Mouse (Mus musculus) cerebellum, postnatal 10 days (tissue): Measurements from ENCODE around the gene Syn2.
A peak's percentile ranks its signal among the peaks of the same experiment; 100 is the strongest.

Experiments used
- DNase-seq, 2 experiments: peaks; one replicate each; pipeline ENCODE4 v3.0.0; 2021; ENCODE audit warnings: mixed read lengths in 2 of 2

Gene Syn2

GRCm38 (mm10) chr6:115245500-115246058, 110.9 kb downstream of the Syn2 start:
- DNase-seq: no peak

- DNase-seq: peak; percentile 69 to 78
Measured at GRCm38 (mm10) chr6:115251531-115251985, 116.9 kb downstream of the Syn2 start.

DNA sequence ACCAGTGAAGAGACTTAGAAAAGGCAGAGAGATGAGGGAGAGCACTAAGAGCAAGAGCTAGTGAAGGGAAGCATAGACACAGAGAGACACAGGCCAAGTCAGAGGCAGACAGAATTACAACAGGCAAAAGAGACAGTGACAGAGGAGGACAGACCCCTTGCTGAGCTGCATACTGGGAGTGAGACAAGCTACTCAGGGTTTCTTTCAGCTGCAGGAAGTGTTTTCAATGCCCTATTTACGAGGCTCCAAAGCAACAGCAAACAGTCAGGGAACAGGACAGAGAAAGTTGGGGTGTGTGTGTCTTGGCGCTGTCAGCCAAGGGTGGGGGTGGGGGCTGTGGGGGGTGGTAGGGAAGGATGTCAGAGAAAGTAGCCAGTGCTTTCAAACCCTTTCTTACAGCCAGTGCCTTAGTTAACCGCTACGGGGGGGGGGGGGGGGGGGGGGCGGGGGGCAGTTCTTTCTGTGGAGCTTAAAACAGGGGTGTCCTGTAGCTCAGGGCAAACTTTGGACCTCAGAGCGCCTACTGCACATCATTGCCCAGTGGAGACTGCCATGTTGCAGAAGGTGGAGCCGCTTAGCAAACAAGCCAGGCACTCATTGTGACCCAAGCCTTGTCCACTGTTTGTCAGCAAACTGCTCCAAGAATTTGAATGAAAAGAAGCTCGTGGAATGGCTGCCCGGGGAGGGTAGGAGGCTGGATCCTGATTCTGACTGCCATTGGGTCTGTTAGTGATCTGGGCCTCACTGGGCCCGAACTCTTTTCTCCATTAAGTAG, 117.6 kb downstream of the Syn2 start, which contains the start of gene Timp4:
TSS of gene Timp4 (minus strand) at position 107 of the 775 bp plus-strand sequence.
- peak; percentile 52 to 65 for DNase-seq

- DNase-seq: no peak
Measured at GRCm38 (mm10) chr6:115255171-115255570, 120.5 kb downstream of the Syn2 start.

DNA sequence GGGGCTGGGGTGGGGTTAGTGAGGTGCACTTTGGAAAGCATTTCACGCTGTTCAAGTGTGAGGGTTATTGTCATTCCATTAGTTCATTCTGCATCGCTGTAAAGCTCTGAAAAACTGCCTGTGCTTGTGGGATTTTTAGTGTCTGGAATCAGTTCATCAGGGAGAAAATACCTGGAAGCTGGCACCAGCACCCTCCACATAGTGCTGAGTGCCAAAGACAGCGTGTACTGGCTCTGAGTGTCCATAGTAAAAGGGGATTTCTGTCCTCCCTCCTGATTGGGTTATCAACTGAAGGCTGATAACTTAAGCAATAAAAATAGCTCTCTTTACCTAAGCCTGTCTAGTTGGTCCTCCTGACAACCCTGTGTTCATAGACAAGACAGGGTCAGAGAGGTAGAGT, 125.8 kb downstream of the Syn2 start:
- DNase-seq: peak in 1 of 2 experiments; percentile 54

- DNase-seq: no peak
Measured at GRCm38 (mm10) chr6:115266791-115267190, 132.1 kb downstream of the Syn2 start.

DNA sequence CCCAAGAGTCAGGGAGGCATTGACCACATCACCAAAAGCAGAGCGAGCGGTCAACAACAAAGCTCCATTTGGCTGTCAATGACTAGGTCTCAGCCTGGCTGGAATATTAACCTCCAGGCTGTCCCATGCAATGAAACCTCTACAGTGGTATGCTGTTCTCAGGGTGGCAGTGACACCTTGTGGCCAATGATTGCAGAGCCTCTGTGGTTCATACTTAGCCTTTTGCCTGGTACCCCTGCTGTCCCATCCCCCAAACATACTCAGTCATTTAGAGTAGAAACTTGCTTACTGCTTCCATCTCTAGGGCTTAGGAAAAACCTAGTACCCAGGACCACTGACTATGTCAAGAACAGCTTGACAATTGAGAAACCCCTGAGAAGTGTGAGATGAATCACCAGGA, 133.2 kb downstream of the Syn2 start:
- DNase-seq: peak; percentile 90 to 91

DNA sequence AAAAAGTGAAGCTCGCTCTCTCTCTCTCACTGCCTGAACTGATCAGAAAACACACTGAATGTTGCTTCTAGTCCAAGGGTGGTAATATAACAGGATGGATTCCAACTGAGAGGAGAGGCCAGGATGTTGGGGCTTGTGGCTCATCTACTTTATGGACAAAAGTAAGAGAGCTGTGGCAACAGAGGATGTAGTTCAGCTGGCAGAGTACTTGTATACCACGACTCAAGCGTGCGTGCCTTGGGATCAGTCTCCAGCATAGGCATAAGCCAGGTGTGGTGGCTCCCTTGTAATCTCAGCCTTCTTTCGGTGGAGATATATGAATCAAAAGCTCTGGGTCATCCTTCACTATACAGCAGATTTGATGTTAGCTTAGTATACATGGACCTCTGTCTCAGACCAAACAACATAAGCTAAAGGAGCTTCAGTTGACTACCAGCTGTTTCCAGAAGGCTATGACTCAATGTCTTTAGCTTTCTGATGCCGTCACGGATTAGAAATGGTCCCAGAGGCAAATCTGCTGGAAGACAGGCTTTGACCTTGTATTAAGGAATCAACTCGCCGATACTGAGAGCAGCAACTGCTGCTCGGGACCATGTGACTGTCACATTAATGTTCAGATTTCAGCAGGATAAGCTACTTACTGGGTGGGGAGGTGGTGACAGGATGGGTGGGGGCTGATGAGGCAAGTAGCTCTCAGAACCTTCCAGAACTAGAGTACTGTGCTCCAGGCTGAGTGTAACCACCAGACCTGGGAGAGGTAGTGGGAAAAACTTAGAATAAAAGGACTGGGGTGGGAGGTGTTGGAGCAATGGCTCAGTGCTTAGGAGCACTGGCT, 134.1 kb downstream of the Syn2 start:
- DNase-seq: no peak

DNA sequence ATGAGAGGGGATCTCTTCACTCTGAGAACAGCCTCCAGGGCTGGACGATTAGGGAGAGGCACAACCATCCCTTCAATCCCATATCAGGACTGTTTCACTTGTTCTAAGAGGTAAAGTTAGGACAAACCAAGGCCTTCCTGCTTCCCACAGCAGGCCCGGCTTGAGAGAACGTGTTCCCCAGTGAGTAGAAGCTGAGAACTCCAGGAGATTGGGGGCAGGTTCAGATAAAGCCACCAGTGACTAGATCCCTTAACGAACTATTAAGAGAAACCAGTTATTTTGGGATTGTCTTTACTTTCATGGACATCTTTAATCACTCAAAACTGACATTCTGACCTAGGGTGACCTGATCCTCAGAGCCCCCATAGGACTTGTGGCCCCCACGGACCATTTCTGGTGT, 134.9 kb downstream of the Syn2 start:
- DNase-seq: no peak

- DNase-seq: peak in 1 of 2 experiments; percentile 9
Measured at GRCm38 (mm10) chr6:115270085-115270484, 135.4 kb downstream of the Syn2 start.

DNA sequence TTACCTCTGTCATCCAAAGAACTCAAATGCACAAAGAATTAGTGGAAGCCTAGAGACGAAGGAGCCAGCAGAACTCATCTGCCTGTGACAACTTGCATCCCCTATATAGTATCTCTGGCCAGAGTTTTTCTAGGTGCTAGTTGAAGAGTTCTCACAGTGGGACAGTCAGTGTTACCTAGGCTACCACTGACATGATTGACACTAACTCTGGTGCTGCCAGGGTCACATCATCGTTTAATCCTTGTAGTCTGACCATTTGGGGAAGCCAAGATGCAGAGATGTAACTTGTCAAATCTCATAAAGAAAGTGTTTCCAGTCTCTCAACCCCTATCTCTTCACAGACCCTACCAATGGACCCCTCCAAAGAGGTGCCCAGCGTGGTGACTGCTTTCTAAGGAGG, 136.6 kb downstream of the Syn2 start:
- no peak for DNase-seq

GRCm38 (mm10) chr6:115271866-115272271, 137.2 kb downstream of the Syn2 start:
- DNase-seq: peak; percentile 60 to 61

- no peak for DNase-seq
Measured at GRCm38 (mm10) chr6:115273346-115273745, 138.6 kb downstream of the Syn2 start.

- DNase-seq: no peak
Measured at GRCm38 (mm10) chr6:115274705-115275104, 140.0 kb downstream of the Syn2 start.

DNA sequence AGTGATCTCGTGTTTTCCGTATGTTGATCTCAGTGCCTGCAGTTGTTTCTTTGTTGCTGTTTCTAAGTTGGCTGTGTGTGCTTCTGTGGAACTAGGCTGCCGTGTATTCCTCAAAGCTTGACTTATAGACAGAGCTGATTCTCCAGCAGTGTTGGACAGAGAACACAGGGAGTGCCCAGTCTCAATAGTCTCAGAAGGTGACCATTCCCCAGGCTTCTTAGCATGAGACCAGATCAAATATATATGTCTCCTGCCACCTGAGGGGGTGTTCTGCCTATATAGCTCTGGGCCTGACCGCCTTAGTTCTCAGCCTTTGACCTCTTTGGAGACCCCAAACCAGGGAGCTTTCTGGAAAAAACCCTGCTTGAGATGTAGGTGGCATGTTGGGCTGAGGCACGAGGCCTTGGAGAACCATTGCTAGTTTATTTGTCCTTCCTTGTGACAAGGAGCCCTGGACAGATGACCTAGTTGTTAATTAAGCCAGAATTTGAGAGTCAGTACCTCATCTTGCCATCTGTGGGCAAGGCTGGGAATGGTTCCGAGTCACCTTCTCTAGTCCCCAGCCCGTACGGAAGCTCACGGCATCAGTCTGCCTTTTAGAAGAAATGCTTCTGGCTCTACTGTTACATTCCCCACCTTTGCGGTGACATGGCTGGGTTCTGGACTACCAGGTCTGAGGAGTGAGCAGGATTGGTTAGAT, 140.6 kb downstream of the Syn2 start:
- no peak for DNase-seq

DNA sequence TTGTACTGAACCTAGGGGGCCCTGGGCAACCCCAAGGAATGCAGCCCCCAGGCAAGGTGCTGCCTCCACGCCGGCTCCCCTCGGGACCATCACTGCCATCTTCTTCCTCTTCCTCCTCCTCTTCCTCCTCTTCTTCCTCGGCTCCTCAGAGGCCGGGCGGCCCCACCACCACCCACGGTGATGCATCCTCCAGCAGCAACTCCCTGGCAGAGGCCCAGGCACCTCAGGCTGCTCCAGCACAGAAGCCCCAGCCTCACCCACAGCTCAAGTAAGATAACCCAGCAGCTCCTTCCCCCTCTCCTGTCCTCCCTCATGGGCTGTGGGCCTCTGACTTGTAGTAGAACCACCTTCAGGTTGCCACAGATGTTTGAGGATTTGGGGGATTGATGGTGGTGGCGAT, 143.4 kb downstream of the Syn2 start:
- peak in 1 of 2 experiments; percentile 31 for DNase-seq

GRCm38 (mm10) chr6:115279639-115280038, 144.9 kb downstream of the Syn2 start:
- no peak for DNase-seq

DNA sequence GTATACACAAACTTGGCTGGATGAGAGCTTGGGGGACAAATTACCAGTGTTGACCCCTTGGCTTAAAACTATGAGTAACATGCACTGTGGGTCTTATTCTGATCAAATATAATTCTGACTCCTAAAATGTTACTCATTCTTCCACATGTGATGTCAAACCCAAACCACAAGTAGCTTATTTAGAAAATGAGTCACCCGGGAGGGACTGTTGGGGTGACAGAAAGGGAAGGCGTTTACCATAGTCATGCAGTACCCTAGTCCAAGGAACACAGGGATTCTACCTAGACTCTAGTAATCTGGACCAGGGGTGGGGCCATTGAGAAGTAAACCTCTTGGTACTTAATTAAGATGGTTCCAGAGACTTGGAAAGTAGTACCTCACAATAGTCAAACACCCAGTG, 149.5 kb downstream of the Syn2 start:
- DNase-seq: no peak

GRCm38 (mm10) chr6:115286441-115286840, 151.7 kb downstream of the Syn2 start:
- DNase-seq: no peak

GRCm38 (mm10) chr6:115288223-115288622, 153.5 kb downstream of the Syn2 start:
- no peak for DNase-seq

DNA sequence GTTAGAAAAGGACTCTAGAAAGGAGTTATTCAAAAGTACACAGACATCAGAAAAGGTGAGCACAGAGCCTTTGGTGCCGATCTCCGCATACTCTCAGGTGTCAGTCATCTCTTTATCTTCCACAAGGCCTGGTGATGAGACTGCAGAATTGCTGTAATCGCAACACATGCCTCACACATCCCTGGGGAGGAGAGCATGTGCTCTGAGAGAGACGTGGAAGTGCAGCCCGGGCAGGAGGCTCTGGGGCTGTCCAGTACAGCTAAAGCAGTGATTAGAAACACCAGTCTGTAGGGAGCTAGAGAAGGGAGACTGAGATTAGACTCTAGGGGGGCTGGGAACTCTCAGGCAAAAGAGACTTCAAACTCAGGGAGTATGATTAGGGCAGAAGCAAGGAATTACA, 155.9 kb downstream of the Syn2 start:
- DNase-seq: no peak

GRCm38 (mm10) chr6:115291068-115291467, 156.4 kb downstream of the Syn2 start:
- DNase-seq: no peak

- DNase-seq: no peak
Measured at GRCm38 (mm10) chr6:115291823-115292222, 157.1 kb downstream of the Syn2 start.
